Mouse (Mus musculus) myocyte (in vitro differentiated cells): ENCODE results near the gene Aaas. TPM values are rescaled to one million over a fixed set of nuclear protein-coding genes. Genes with fewer than 3 reads are reported as not detected.

Experiments
- H3K27me3 ChIP-seq: one replicate; pipeline ENCODE4 v1.6.1; 2011; ENCODE audit not compliant: control insufficient read depth, insufficient read depth, insufficient read length
- H3K36me3 ChIP-seq: one replicate; pipeline ENCODE4 v1.6.1; 2011; ENCODE audit not compliant: control insufficient read depth, insufficient read depth
- H3K4me2 ChIP-seq: one replicate; pipeline ENCODE4 v1.6.1; 2011; ENCODE audit warnings: low read depth, control low read depth
- H3K4me3 ChIP-seq: one replicate; pipeline ENCODE4 v1.5.1; 2011; ENCODE audit warnings: mild to moderate bottlenecking, control low read depth, moderate library complexity
- H3K79me2 ChIP-seq: one replicate; pipeline ENCODE4 v1.6.1; 2011; ENCODE audit not compliant: control insufficient read depth, insufficient read depth
- H3ac ChIP-seq: one replicate; pipeline ENCODE4 v1.6.1; 2011; ENCODE audit not compliant: control insufficient read depth, insufficient read length
- CEBPB ChIP-seq: IDR thresholded peaks from 2 replicates; pipeline ENCODE4 v1.6.1; 2011; ENCODE audit warnings: mild to moderate bottlenecking, moderate library complexity; ENCODE audit not compliant: poor library complexity, insufficient read depth, severe bottlenecking
- E2F4 ChIP-seq: IDR thresholded peaks from one replicate; pipeline ENCODE4 v1.6.1; 2011; ENCODE audit warnings: mild to moderate bottlenecking, control low read depth, moderate library complexity; ENCODE audit not compliant: insufficient read depth
- MAX ChIP-seq: IDR thresholded peaks from one replicate; pipeline ENCODE4 v1.6.1; 2011; ENCODE audit warnings: low read depth, mild to moderate bottlenecking, control low read depth
- MYOD1 ChIP-seq, 3 experiments: IDR thresholded peaks; one replicate each; pipeline ENCODE4 v1.6.1; 2011; ENCODE audit warnings: control low read depth in 2 of 3, low read depth in 2 of 3, mild to moderate bottlenecking in 2 of 3, moderate library complexity in 1 of 3; ENCODE audit not compliant: insufficient read length in 2 of 3, control insufficient read depth in 1 of 3
- MYOG ChIP-seq, 3 experiments: IDR thresholded peaks; one replicate each; pipeline ENCODE4 v1.6.1; 2011; ENCODE audit warnings: control low read depth in 2 of 3, low read depth in 2 of 3, mild to moderate bottlenecking in 2 of 3; ENCODE audit not compliant: insufficient read length in 2 of 3, control insufficient read depth in 1 of 3, insufficient read depth in 1 of 3
- POLR2A ChIP-seq: IDR thresholded peaks from one replicate; pipeline ENCODE4 v1.6.1; 2011; ENCODE audit warnings: low read depth, mild to moderate bottlenecking, control low read depth, moderate library complexity; ENCODE audit not compliant: insufficient read length
- POLR2AphosphoS2 ChIP-seq: IDR thresholded peaks from one replicate; pipeline ENCODE4 v1.6.1; 2011; ENCODE audit warnings: low read depth, control low read depth; ENCODE audit not compliant: insufficient read length
- REST ChIP-seq: IDR thresholded peaks from one replicate; pipeline ENCODE4 v1.6.1; 2011; ENCODE audit warnings: mild to moderate bottlenecking, control low read depth, moderate library complexity; ENCODE audit not compliant: insufficient read depth, insufficient read length
- SRF ChIP-seq: IDR thresholded peaks from one replicate; pipeline ENCODE4 v1.6.1; 2011; ENCODE audit warnings: low read depth; ENCODE audit not compliant: control insufficient read depth, insufficient read length
- TCF12 ChIP-seq: IDR thresholded peaks from one replicate; pipeline ENCODE4 v1.6.1; 2011; ENCODE audit warnings: mild to moderate bottlenecking, control low read depth; ENCODE audit not compliant: poor library complexity, insufficient read depth, severe bottlenecking
- TCF3 ChIP-seq: IDR thresholded peaks from one replicate; pipeline ENCODE4 v1.6.1; 2011; ENCODE audit warnings: low read depth, control low read depth; ENCODE audit not compliant: insufficient read length
- USF1 ChIP-seq: IDR thresholded peaks from one replicate; pipeline ENCODE4 v1.6.1; 2011; ENCODE audit warnings: low read depth, mild to moderate bottlenecking, control low read depth, moderate library complexity
- polyA plus RNA-seq: library from polyadenylated mRNA; unstranded; fragments of >200 nt; fragmentation: generic; extraction: Trizol; gene quantifications from one replicate; pipeline ENCODE4 v1.2.1, GENCODE M21; 2012; ENCODE audit warnings: missing spikeins

Aaas gene
- polyA plus RNA-seq, 1 experiment = 57.5 TPM

DNA sequence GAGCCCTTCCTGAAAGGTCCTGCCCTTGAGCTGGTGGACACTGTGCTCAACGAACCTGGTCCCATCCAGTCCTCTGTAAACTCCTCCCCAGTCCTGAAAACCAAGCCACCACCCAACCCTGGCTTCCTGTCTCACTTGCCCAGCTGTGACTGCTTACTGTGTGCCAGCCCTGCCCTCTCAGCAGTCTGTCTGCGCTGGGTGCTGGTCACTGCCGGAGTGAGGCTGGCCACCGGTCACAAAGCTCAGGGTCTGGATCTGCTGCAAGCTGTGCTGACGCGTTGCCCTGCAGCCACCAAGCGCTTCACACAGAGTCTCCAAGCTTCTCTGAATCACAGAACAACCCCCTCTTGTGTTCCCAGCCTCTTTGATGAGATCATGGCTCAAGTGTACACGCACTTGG is 35.3 kb downstream of the Aaas start:
- H3K36me3 ChIP-seq = peaks cover 37% of the 10 kb centered on the region
- H3K79me2 ChIP-seq = no peaks in the 10 kb centered on the region
- no peak overlapping the region for H3K4me3 ChIP-seq
- no peaks in the 10 kb centered on the region for H3K27me3 ChIP-seq
- no peak for TF ChIP-seq TCF3
- no peak for TF ChIP-seq POLR2AphosphoS2
- TF ChIP-seq CEBPB = no peak
- no peak for TF ChIP-seq REST
- TF ChIP-seq POLR2A = no peak
- TF ChIP-seq MAX = no peak
- TF ChIP-seq USF1 = no peak
- H3ac ChIP-seq = no peak overlapping the region
- no peak overlapping the region for H3K4me2 ChIP-seq

DNA sequence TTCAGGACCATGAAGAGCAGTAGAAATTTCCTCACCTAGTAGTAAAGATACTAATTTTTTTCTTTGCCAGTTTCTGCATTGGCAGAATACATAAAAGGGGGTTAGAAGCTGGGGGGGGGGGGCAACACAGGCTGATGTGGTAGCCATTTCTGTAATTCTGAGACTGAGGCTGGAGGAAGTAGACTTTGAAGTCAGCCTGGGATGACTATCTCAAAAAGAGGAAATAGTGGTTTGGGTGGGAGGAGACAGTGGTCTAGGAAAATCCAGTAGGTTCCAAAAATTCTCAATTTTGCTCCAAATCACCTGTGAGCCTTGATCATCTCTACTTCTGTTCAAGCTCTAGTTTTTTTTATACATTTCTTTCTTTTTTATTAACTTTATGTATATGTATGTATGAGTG is 39.1 kb downstream of the Aaas start:
- H3K27me3 ChIP-seq = no peaks in the 10 kb centered on the region
- no peak overlapping the region for H3K4me2 ChIP-seq
- no peak for TF ChIP-seq E2F4
- no peak for TF ChIP-seq POLR2AphosphoS2
- TF ChIP-seq POLR2A = no peak
- no peak for TF ChIP-seq TCF3
- TF ChIP-seq MYOG (IDR thresholded peaks at IDR 0.05; ENCODE audit: control insufficient read depth in 1 of 3, insufficient read depth in 1 of 3, insufficient read length in 2 of 3, low read depth in 2 of 3) = no peak
- TF ChIP-seq CEBPB = no peak
- TF ChIP-seq MAX = no peak
- TF ChIP-seq MYOD1 (IDR thresholded peaks at IDR 0.05; ENCODE audit: control insufficient read depth in 1 of 3, insufficient read length in 2 of 3, low read depth in 2 of 3) = no peak
- no peak for TF ChIP-seq USF1
- TF ChIP-seq SRF = no peak
- no peak for TF ChIP-seq TCF12
- TF ChIP-seq REST = no peak
- H3K36me3 ChIP-seq = peaks cover 44% of the 10 kb centered on the region
- no peak overlapping the region for H3ac ChIP-seq
- H3K4me3 ChIP-seq = no peak overlapping the region
- no peaks in the 10 kb centered on the region for H3K79me2 ChIP-seq

DNA sequence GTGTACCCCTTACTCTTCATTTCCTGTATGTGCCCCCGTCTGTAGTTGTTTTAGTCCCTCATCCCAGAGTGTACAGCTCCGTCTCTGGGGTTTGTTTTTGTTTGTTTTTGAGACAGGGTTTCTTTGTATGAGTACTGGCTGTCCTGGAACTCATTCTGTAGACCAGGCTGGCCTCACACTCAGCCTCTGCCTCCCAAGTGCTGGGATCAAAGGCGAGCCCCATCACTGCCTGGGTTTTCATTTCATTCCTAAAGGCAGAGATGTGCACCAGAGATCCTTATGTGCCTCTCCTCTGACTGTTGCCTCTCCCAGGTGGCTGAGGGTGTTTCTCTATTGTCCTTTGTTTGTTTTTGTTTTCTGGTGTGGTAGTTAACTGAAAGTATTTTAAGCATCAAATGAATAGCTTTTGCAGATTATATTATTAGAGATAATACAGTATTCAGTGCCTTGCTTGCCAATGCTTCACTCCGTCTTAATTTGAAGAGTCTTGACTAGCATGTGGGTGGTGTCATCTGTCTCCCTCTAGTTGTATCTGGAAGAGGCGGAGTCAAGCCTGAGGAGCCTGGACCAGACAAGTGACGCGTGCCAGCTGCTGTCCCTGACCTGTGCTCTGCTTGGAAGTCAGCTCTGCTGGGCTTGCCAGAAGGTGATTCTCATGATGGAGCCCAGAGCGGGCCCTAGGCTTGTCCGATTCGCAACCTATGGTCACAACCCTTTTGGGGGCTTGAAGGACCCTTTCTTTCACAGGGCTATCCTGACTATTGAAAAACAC is 40.3 kb downstream of the Aaas start:
- H3K36me3 ChIP-seq = peaks cover 56% of the 10 kb centered on the region

DNA sequence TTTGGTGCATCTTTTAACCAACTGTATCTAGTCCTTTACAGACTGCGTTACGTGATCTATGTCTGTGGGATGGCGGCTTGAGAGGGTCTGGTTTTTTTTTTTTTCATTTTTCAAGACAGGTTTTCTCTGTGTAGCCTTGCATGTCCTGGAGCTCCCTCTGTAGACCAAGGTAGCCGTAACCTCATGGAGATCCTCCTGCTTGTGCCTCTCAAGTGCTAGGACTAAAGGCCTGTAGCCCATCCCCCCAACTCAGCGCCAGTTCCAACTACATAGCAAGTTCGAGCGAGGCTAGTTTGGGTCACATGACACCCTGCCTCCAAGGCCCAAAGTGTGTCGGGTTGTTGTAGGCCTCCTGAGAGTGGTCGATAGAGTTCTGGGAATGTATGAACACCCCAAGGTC is 41.9 kb downstream of the Aaas start:
- Histone ChIP-seq H3K36me3 (peaks cover 58% of the 10 kb centered on the region), H3K4me3 (no peak overlapping the region), H3K27me3 (no peaks in the 10 kb centered on the region), H3K4me2 (no peak overlapping the region), H3K79me2 (no peaks in the 10 kb centered on the region), H3ac (no peak overlapping the region)
- TF ChIP-seq MYOG (IDR thresholded peaks at IDR 0.05; ENCODE audit: control insufficient read depth in 1 of 3, insufficient read depth in 1 of 3, insufficient read length in 2 of 3, low read depth in 2 of 3) (no peak), SRF (no peak), USF1 (no peak), CEBPB (no peak), MAX (no peak), MYOD1 (IDR thresholded peaks at IDR 0.05; ENCODE audit: control insufficient read depth in 1 of 3, insufficient read length in 2 of 3, low read depth in 2 of 3) (no peak), REST (no peak), POLR2AphosphoS2 (no peak), TCF3 (no peak), TCF12 (no peak), POLR2A (no peak)

More for the DNA sequence above, 40.3 kb downstream of the Aaas start:
- Histone ChIP-seq H3K27me3 (no peaks in the 10 kb centered on the region), H3ac (no peak overlapping the region), H3K4me3 (no peak overlapping the region), H3K79me2 (no peaks in the 10 kb centered on the region), H3K4me2 (no peak overlapping the region)
- TF ChIP-seq MYOD1 (IDR thresholded peaks at IDR 0.05; ENCODE audit: control insufficient read depth in 1 of 3, insufficient read length in 2 of 3, low read depth in 2 of 3) (peak in 1 of 3 experiments; percentile 12), CEBPB (no peak)

DNA sequence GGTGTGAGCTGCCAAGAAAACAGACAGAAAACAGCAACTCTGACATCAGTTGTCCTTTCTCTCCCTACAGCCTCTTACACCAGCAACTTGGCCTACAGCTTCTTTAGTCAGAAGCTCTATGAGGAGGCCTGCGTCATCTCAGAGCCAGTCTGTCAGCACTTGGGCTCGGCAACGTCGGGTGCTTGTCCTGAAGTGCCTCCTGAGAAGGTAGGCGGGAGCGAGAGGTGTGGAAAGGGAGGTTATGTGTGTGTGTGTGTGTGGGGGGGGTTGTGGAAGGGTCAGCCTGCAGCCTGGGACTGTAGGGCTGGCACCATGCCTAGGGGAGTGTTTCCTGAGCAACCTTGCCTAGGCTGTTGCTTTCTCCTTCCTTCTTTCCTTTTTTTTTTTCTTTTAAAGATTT is 48.0 kb downstream of the Aaas start:
- H3K4me3 ChIP-seq = no peak overlapping the region
- no peak overlapping the region for H3ac ChIP-seq
- peaks cover 41% of the 10 kb centered on the region for H3K36me3 ChIP-seq
- TF ChIP-seq POLR2A (no peak), MAX (no peak), E2F4 (no peak), USF1 (no peak), TCF3 (no peak), MYOG (IDR thresholded peaks at IDR 0.05; ENCODE audit: control insufficient read depth in 1 of 3, insufficient read depth in 1 of 3, insufficient read length in 2 of 3, low read depth in 2 of 3) (no peak), POLR2AphosphoS2 (no peak), REST (no peak), TCF12 (no peak), SRF (no peak), CEBPB (no peak), MYOD1 (IDR thresholded peaks at IDR 0.05; ENCODE audit: control insufficient read depth in 1 of 3, insufficient read length in 2 of 3, low read depth in 2 of 3) (no peak)
- no peak overlapping the region for H3K4me2 ChIP-seq
- peaks cover 12% of the 10 kb centered on the region for H3K79me2 ChIP-seq
- H3K27me3 ChIP-seq = no peaks in the 10 kb centered on the region
